Mouse (Mus musculus) kidney, adult 2 months (tissue): ENCODE measurements around the gene Tcf7l1.

Experiments
- CTCF ChIP-seq: fragments of 200-500 bp; conservative IDR thresholded peaks from 2 replicates; pipeline ENCODE4 v1.5.1; 2011; ENCODE audit warnings: low read depth, mild to moderate bottlenecking, control low read depth, low read length, moderate library complexity, mixed read lengths; ENCODE audit not compliant: insufficient read depth, insufficient read length
- POLR2A ChIP-seq: fragments of 200-500 bp; IDR thresholded peaks from one replicate; pipeline ENCODE4 v1.6.1; 2011; ENCODE audit warnings: low read depth, low read length, control low read depth

- TF ChIP-seq CTCF (no peak), POLR2A (no peak)
Observed at GRCm38 (mm10) chr6:72630370-72630769, 158.7 kb downstream of the Tcf7l1 start.
